Mouse (Mus musculus) megakaryocyte, embryonic 14.5 days (primary cell): ENCODE results near the gene Mtus2. TPM values are rescaled to one million over a fixed set of nuclear protein-coding genes. Genes with fewer than 3 reads are reported as not detected.

Experiments
- H3K27me3 ChIP-seq: replicated peaks from 2 replicates; pipeline ENCODE3; 2012; ENCODE audit warnings: inconsistent platforms
- H3K36me3 ChIP-seq: replicated peaks from 2 replicates; pipeline ENCODE3; 2012; ENCODE audit warnings: low read length, inconsistent platforms, mixed read lengths
- H3K4me1 ChIP-seq: 2 replicates; pipeline ENCODE4 v1.6.1; 2012; ENCODE audit warnings: inconsistent platforms
- H3K4me3 ChIP-seq: replicated peaks from 2 replicates; pipeline ENCODE3; 2012; ENCODE audit warnings: moderate library complexity, mild to moderate bottlenecking, inconsistent platforms
- H3K9me3 ChIP-seq: 2 replicates; pipeline ENCODE4 v1.6.1; 2012; ENCODE audit warnings: inconsistent platforms
- FLI1 ChIP-seq: IDR thresholded peaks from 2 replicates; pipeline ENCODE4 v1.6.1; 2012; ENCODE audit warnings: low read length, inconsistent platforms, mixed read lengths
- GATA1 ChIP-seq: IDR thresholded peaks from 3 replicates; pipeline ENCODE4 v1.6.1; 2012; ENCODE audit warnings: mixed read lengths, low read length, inconsistent platforms, borderline replicate concordance
- polyA plus RNA-seq: library from polyadenylated mRNA; stranded (reverse); fragments of >175 nt; gene quantifications from 2 replicates; pipeline ENCODE4 v1.2.3, GENCODE M21; 2012; ENCODE audit warnings: low replicate concordance; ENCODE audit not compliant: insufficient read depth

The Mtus2 gene
- polyA plus RNA-seq, 1 experiment, result not detected

- no peaks in the 10 kb centered on the region for H3K4me1 ChIP-seq
- H3K27me3 ChIP-seq, result no peaks in the 10 kb centered on the region
- TF ChIP-seq GATA1, result no peak
- no peak for TF ChIP-seq FLI1
- H3K36me3 ChIP-seq, result no peaks in the 10 kb centered on the region
- H3K9me3 ChIP-seq, result peaks cover 32% of the 10 kb centered on the region
- peak overlapping the region; percentile 64 for H3K4me3 ChIP-seq
These were observed 266.9 kb downstream of the Mtus2 start for GRCm38 (mm10) chr5:148224004-148224403.

- Histone ChIP-seq H3K27me3 (no peaks in the 10 kb centered on the region), H3K9me3 (peaks cover 35% of the 10 kb centered on the region), H3K4me3 (no peak overlapping the region), H3K4me1 (no peaks in the 10 kb centered on the region), H3K36me3 (no peaks in the 10 kb centered on the region)
- TF ChIP-seq GATA1 (no peak), FLI1 (no peak)
These were observed 276.6 kb downstream of the Mtus2 start for GRCm38 (mm10) chr5:148233714-148234113.

GRCm38 (mm10) chr5:148236616-148237015, 279.5 kb downstream of the Mtus2 start:
- H3K27me3 ChIP-seq, result no peaks in the 10 kb centered on the region
- H3K36me3 ChIP-seq, result no peaks in the 10 kb centered on the region
- H3K4me1 ChIP-seq, result no peaks in the 10 kb centered on the region
- TF ChIP-seq FLI1 (no peak), GATA1 (no peak)
- H3K4me3 ChIP-seq, result no peak overlapping the region
- H3K9me3 ChIP-seq, result peaks cover 34% of the 10 kb centered on the region

GRCm38 (mm10) chr5:148239067-148239466, 281.9 kb downstream of the Mtus2 start:
- Histone ChIP-seq H3K4me1 (no peaks in the 10 kb centered on the region), H3K36me3 (no peaks in the 10 kb centered on the region), H3K27me3 (no peaks in the 10 kb centered on the region), H3K4me3 (no peak overlapping the region), H3K9me3 (peaks cover 15% of the 10 kb centered on the region)
- TF ChIP-seq FLI1 (no peak), GATA1 (no peak)

GRCm38 (mm10) chr5:148239757-148240156, 282.6 kb downstream of the Mtus2 start:
- TF ChIP-seq FLI1, result no peak
- TF ChIP-seq GATA1, result no peak
- H3K4me1 ChIP-seq, result no peaks in the 10 kb centered on the region
- peaks cover 18% of the 10 kb centered on the region for H3K9me3 ChIP-seq
- H3K27me3 ChIP-seq, result no peaks in the 10 kb centered on the region
- no peak overlapping the region for H3K4me3 ChIP-seq
- no peaks in the 10 kb centered on the region for H3K36me3 ChIP-seq

GRCm38 (mm10) chr5:148241932-148242331, 284.8 kb downstream of the Mtus2 start:
- Histone ChIP-seq H3K36me3 (no peaks in the 10 kb centered on the region), H3K9me3 (peaks cover 28% of the 10 kb centered on the region), H3K4me3 (no peak overlapping the region), H3K4me1 (no peaks in the 10 kb centered on the region), H3K27me3 (no peaks in the 10 kb centered on the region)
- TF ChIP-seq GATA1 (no peak), FLI1 (no peak)

- Histone ChIP-seq H3K4me3 (no peak overlapping the region), H3K4me1 (no peaks in the 10 kb centered on the region), H3K27me3 (no peaks in the 10 kb centered on the region), H3K36me3 (no peaks in the 10 kb centered on the region), H3K9me3 (peaks cover 52% of the 10 kb centered on the region)
- TF ChIP-seq FLI1, result no peak
- no peak for TF ChIP-seq GATA1
These were observed 287.4 kb downstream of the Mtus2 start for GRCm38 (mm10) chr5:148244471-148244870.

- no peaks in the 10 kb centered on the region for H3K4me1 ChIP-seq
- peak overlapping the region; percentile 35 for H3K4me3 ChIP-seq
- H3K9me3 ChIP-seq, result peaks cover 60% of the 10 kb centered on the region
- TF ChIP-seq FLI1 (no peak), GATA1 (no peak)
- H3K36me3 ChIP-seq, result no peaks in the 10 kb centered on the region
- no peaks in the 10 kb centered on the region for H3K27me3 ChIP-seq
These were observed 288.3 kb downstream of the Mtus2 start for GRCm38 (mm10) chr5:148245386-148245785.

GRCm38 (mm10) chr5:148248236-148248635, 291.1 kb downstream of the Mtus2 start:
- TF ChIP-seq FLI1, result no peak
- TF ChIP-seq GATA1, result no peak
- H3K4me3 ChIP-seq, result no peak overlapping the region
- no peaks in the 10 kb centered on the region for H3K4me1 ChIP-seq
- H3K27me3 ChIP-seq, result no peaks in the 10 kb centered on the region
- peaks cover 67% of the 10 kb centered on the region for H3K9me3 ChIP-seq
- H3K36me3 ChIP-seq, result no peaks in the 10 kb centered on the region

GRCm38 (mm10) chr5:148251847-148252246, 294.7 kb downstream of the Mtus2 start:
- Histone ChIP-seq H3K4me1 (no peaks in the 10 kb centered on the region), H3K9me3 (peaks cover 54% of the 10 kb centered on the region), H3K27me3 (no peaks in the 10 kb centered on the region), H3K36me3 (no peaks in the 10 kb centered on the region), H3K4me3 (peak overlapping the region; percentile 38)
- no peak for TF ChIP-seq FLI1
- no peak for TF ChIP-seq GATA1

- no peak overlapping the region for H3K4me3 ChIP-seq
- TF ChIP-seq FLI1, result no peak
- TF ChIP-seq GATA1, result no peak
- peaks cover 32% of the 10 kb centered on the region for H3K27me3 ChIP-seq
- H3K4me1 ChIP-seq, result peaks cover 8% of the 10 kb centered on the region; the same call in 1 of the 2 replicates
- H3K9me3 ChIP-seq, result peaks cover 32% of the 10 kb centered on the region
- H3K36me3 ChIP-seq, result no peaks in the 10 kb centered on the region
These were observed 304.9 kb downstream of the Mtus2 start for GRCm38 (mm10) chr5:148262016-148262415.
